Mouse (Mus musculus) left cerebral cortex, postnatal 25 days (tissue): ENCODE data around the gene Ppp4r3b. TPM values are rescaled to one million over a fixed set of nuclear protein-coding genes. Genes with fewer than 3 reads are reported as not detected.

Source experiments
- DNase-seq, 2 experiments: peaks; one replicate each; pipeline ENCODE4 v3.0.0; 2022; ENCODE audit warnings: low spot score in 2 of 2, mixed read lengths in 1 of 2
- intact Hi-C: fragments of 180-260 bp; cut with DNase I; formaldehyde crosslinking; loops from one replicate; pipeline ENCODE4 v1.15.1; 2025
- total RNA-seq, 2 experiments: library from RNA; stranded (reverse); gene quantifications; 2 replicates each; pipeline ENCODE4 v1.2.3; 2021

Ppp4r3b gene
- total RNA-seq, 2 experiments from 2014 or later = 57.7 to 60.1 TPM

GRCm38 (mm10) chr11:29228957-29229356 is 56.3 kb downstream of the Ppp4r3b start:
- no peak for DNase-seq
- intact Hi-C loops = no loop called here

- no peak for DNase-seq
- intact Hi-C loops = no loop called here
Measured at GRCm38 (mm10) chr11:29233569-29233968, 60.9 kb downstream of the Ppp4r3b start.

- intact Hi-C loops = no loop called here
- DNase-seq = no peak
Measured at GRCm38 (mm10) chr11:29237364-29237763, 64.7 kb downstream of the Ppp4r3b start.

- intact Hi-C loops = no loop called here
- no peak for DNase-seq
Measured at GRCm38 (mm10) chr11:29238047-29238446, 65.4 kb downstream of the Ppp4r3b start.

GRCm38 (mm10) chr11:29238551-29238950 is 65.9 kb downstream of the Ppp4r3b start:
- intact Hi-C loops = no loop called here
- no peak for DNase-seq

GRCm38 (mm10) chr11:29239353-29239752 is 66.7 kb downstream of the Ppp4r3b start:
- intact Hi-C loops = no loop called here
- DNase-seq = no peak

- intact Hi-C loops = no loop called here
Measured at GRCm38 (mm10) chr11:29241961-29242360, 69.3 kb downstream of the Ppp4r3b start.

GRCm38 (mm10) chr11:29245988-29246387 is 73.3 kb downstream of the Ppp4r3b start:
- intact Hi-C loops = loop anchor here (2.0 kb wide), 1 partner anchor 127 kb away; the partner anchor contains the start of gene Ccdc88a

More at GRCm38 (mm10) chr11:29241961-29242360, 69.3 kb downstream of the Ppp4r3b start:
- DNase-seq = peak in 1 of 2 experiments; percentile 0

GRCm38 (mm10) chr11:29246883-29247650 is 74.4 kb downstream of the Ppp4r3b start, which contains the start of gene Cfap36:
Cfap36 (minus strand) TSS chr11:29247409.
- intact Hi-C loops = loop anchor here (2.0 kb wide), 1 partner anchor 126 kb away; the partner anchor contains the start of gene Ccdc88a
- DNase-seq = peak; percentile 92 to 98

More at GRCm38 (mm10) chr11:29245988-29246387, 73.3 kb downstream of the Ppp4r3b start:
- DNase-seq = peak in 1 of 2 experiments; percentile 2

GRCm38 (mm10) chr11:29247725-29248124 is 75.0 kb downstream of the Ppp4r3b start:
- intact Hi-C loops = loop anchor here (2.0 kb wide), 1 partner anchor 125 kb away; the partner anchor contains the start of gene Ccdc88a
- no peak for DNase-seq

GRCm38 (mm10) chr11:29248386-29248785 is 75.7 kb downstream of the Ppp4r3b start:
- intact Hi-C loops = no loop called here
- no peak for DNase-seq

GRCm38 (mm10) chr11:29254643-29255042 is 82.0 kb downstream of the Ppp4r3b start:
- no peak for DNase-seq
- intact Hi-C loops = no loop called here

- DNase-seq = peak; percentile 50 to 56
- intact Hi-C loops = loop anchor here (5.0 kb wide), 4 partner anchors 84 to 259 kb away; partner anchors contain the start of genes Ccdc88a and Mtif2
Measured at GRCm38 (mm10) chr11:29267824-29268223, 95.1 kb downstream of the Ppp4r3b start.

Other genes with a start within 250 kb of the Ppp4r3b start
- gene Pnpt1, start 42.1 kb upstream of the Ppp4r3b start, total RNA-seq = 10 to 100 TPM; 19.5 to 21.4 TPM
- 100 to 1,000 TPM; 124 to 128 TPM for gene Cfap36, start 74.5 kb downstream of the Ppp4r3b start, total RNA-seq
- 10 to 100 TPM; 64.5 to 67.8 TPM for gene Ccdc88a, start 200.8 kb downstream of the Ppp4r3b start, total RNA-seq